Mouse (Mus musculus) liver, postnatal 0 days (tissue): ENCODE measurements at regions not wholly inside any gene's neighbourhood (a gene's known extent, or its start where the extent isn't known, plus 50 kb on each side); places are given as distances from the start of the nearest gene placed in this dataset.

Source experiments
- CTCF ChIP-seq: sonication (generic); IDR thresholded peaks from 2 replicates; pipeline ENCODE4 v1.5.1; 2016; ENCODE audit warnings: antibody characterized with exemption, low read depth
- EP300 ChIP-seq: IDR thresholded peaks from 2 replicates; pipeline ENCODE4 v1.6.1; 2016; ENCODE audit warnings: antibody characterized with exemption, low read depth, mild to moderate bottlenecking

GRCm38 (mm10) chr3:129472008-129472407 is 60.1 kb upstream of the Elovl6 start:
- TF ChIP-seq CTCF = no peak
- TF ChIP-seq EP300 = no peak
